Comparison of ENCODE assay signal across 12 mouse cellular contexts in the genomic region with DNA sequence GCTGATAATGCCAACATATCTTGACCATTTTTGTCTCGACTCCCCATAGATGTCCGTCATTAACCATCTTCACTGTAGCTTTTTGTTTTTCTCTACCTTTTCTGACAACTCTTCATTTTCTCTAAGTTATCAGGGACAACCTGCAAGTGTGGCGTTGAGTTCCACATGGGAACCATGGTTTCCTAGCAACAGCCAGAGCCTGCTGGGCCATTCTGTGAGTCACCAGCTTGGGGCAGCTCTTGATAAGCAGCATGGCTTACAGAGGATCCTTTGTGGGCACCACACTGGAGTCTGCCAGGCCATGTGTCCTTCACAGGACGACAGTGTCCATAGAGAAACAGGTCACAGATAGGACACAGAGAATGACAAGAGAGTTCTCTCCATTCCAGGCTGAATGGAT.
A peak's percentile ranks its signal among the peaks of the same experiment; 100 is the strongest.
DNase-seq lines count a peak whose midpoint lies in the region; ATAC-seq and TF ChIP-seq lines count a peak whose summit lies in the region.
"Had no signal": no experiment of that assay in that cellular context is flagged by ENCODE, and none has a peak within 500 bp of the region (broad histone marks: within the 10 kb centered on the region; RNA-seq: fewer than 3 reads in every experiment).

No protein-coding gene starts in this region.

- no peaks in the 10 kb centered on the region for H3K36me3 ChIP-seq in forebrain, postnatal 0 days (ENCODE audit: insufficient read depth)
- no peaks in the 10 kb centered on the region for H3K36me3 ChIP-seq in forebrain, embryonic 15.5 days
- H3K36me3 ChIP-seq in midbrain, embryonic 11.5 days (ENCODE audit: control insufficient read depth, insufficient read depth, low read length): no peaks in the 10 kb centered on the region
- no peaks in the 10 kb centered on the region for H3K36me3 ChIP-seq in midbrain, embryonic 13.5 days
- H3K36me3 ChIP-seq: liver, embryonic 13.5 days had no signal

- no peak for TF ChIP-seq CTCF in forebrain, postnatal 0 days (IDR thresholded peaks at IDR 0.05; ENCODE audit: low read depth)
- TF ChIP-seq CTCF in cerebellum, adult 2 months (IDR thresholded peaks at IDR 0.05; ENCODE audit: borderline replicate concordance, insufficient read depth, low read depth, low read length): no peak

- no peak overlapping the region for H3K4me3 ChIP-seq in forebrain, postnatal 0 days (ENCODE audit: low read depth, low read length)
- H3K4me3 ChIP-seq in forebrain, embryonic 15.5 days: no peak overlapping the region
- H3K4me3 ChIP-seq in midbrain, embryonic 11.5 days (ENCODE audit: low read depth, low read length): no peak overlapping the region
- no peak overlapping the region for H3K4me3 ChIP-seq in midbrain, embryonic 13.5 days (replicated peaks)
- H3K4me3 ChIP-seq in cerebellum, adult 2 months (replicated peaks; ENCODE audit: insufficient read depth, low read depth, low read length): no peak overlapping the region
- H3K4me3 ChIP-seq: liver, embryonic 13.5 days; myocyte had no signal

- ATAC-seq in forebrain, postnatal 0 days: peak; percentile 38
- ATAC-seq in forebrain, embryonic 15.5 days (replicated peaks): no peak
- no peak for ATAC-seq in midbrain, embryonic 11.5 days (ENCODE audit: low FRiP score)
- no peak for ATAC-seq in midbrain, embryonic 13.5 days

- no peaks in the 10 kb centered on the region for H3K9me3 ChIP-seq in forebrain, postnatal 0 days (ENCODE audit: low read length)
- H3K9me3 ChIP-seq in forebrain, embryonic 15.5 days: no peaks in the 10 kb centered on the region
- no peaks in the 10 kb centered on the region for H3K9me3 ChIP-seq in midbrain, embryonic 11.5 days (ENCODE audit: control insufficient read depth, low read length)
- H3K9me3 ChIP-seq in midbrain, embryonic 13.5 days: no peaks in the 10 kb centered on the region
- H3K9me3 ChIP-seq: liver, embryonic 13.5 days had no signal

- intact Hi-C loops in left cerebral cortex, postnatal 4 days (cut with DNase I): loop anchor here (10.0 kb wide), 1 partner anchor 125 kb away; a partner anchor contains a TSS

- H3K4me2 ChIP-seq in forebrain, postnatal 0 days (ENCODE audit: low read depth): no peak overlapping the region
- no peak overlapping the region for H3K4me2 ChIP-seq in forebrain, embryonic 15.5 days (replicated peaks)
- no peak overlapping the region for H3K4me2 ChIP-seq in midbrain, embryonic 11.5 days
- H3K4me2 ChIP-seq in midbrain, embryonic 13.5 days (replicated peaks): no peak overlapping the region
- H3K4me2 ChIP-seq: liver, embryonic 13.5 days had no signal

- no peaks in the 10 kb centered on the region for H3K27me3 ChIP-seq in forebrain, postnatal 0 days (ENCODE audit: insufficient read depth, low read length)
- H3K27me3 ChIP-seq in forebrain, embryonic 15.5 days: no peaks in the 10 kb centered on the region
- no peaks in the 10 kb centered on the region for H3K27me3 ChIP-seq in midbrain, embryonic 11.5 days (ENCODE audit: control insufficient read depth, insufficient read depth, low read length)
- H3K27me3 ChIP-seq in midbrain, embryonic 13.5 days: no peaks in the 10 kb centered on the region
- H3K27me3 ChIP-seq in cerebellum, adult 2 months (ENCODE audit: control insufficient read depth, insufficient read depth, low read length): no peaks in the 10 kb centered on the region
- H3K27me3 ChIP-seq: liver, embryonic 13.5 days had no signal

- DNase-seq in forebrain, postnatal 0 days: peak; percentile 57
- DNase-seq in midbrain, embryonic 11.5 days (ENCODE audit: low spot score, missing footprints): peak; percentile 69
- DNase-seq in cerebellum, adult 2 months: peak; percentile 42 to 72
- peak; percentile 69 for DNase-seq in left cerebral cortex, postnatal 4 days
- no peak for DNase-seq in kidney, adult 18-20 months
- no peak for DNase-seq in urinary bladder, adult 18-20 months (ENCODE audit: low spot score in 2 of 2)
- DNase-seq: B cell, adult 2 months; liver, embryonic 13.5 days had no signal

- no peak for TF ChIP-seq POLR2A in cerebellum, adult 2 months (IDR thresholded peaks at IDR 0.05; ENCODE audit: borderline replicate concordance, insufficient read depth, low read length)

- H3K27ac ChIP-seq in forebrain, postnatal 0 days (ENCODE audit: low read depth, low read length): peak overlapping the region; percentile 76
- no peak overlapping the region for H3K27ac ChIP-seq in forebrain, embryonic 15.5 days (replicated peaks)
- H3K27ac ChIP-seq in midbrain, embryonic 11.5 days (ENCODE audit: low read depth, low read length): no peak overlapping the region
- no peak overlapping the region for H3K27ac ChIP-seq in midbrain, embryonic 13.5 days
- H3K27ac ChIP-seq in cerebellum, adult 2 months (ENCODE audit: insufficient read depth, low read length): no peak overlapping the region
- H3K27ac ChIP-seq: kidney, postnatal 0 days; liver, embryonic 13.5 days had no signal

- 53% methylated on average over 4 of the region's 4 CpGs for WGBS in forebrain, postnatal 0 days
- 61% methylated on average over 4 of the region's 4 CpGs for WGBS in forebrain, embryonic 15.5 days
- 68% methylated on average over 4 of the region's 4 CpGs for WGBS in midbrain, embryonic 11.5 days
- WGBS in midbrain, embryonic 13.5 days: 60% methylated on average over 4 of the region's 4 CpGs
- WGBS in cerebellum, adult 2 months: 49% methylated on average over 4 of the region's 4 CpGs

- H3K9ac ChIP-seq in forebrain, postnatal 0 days: no peak overlapping the region
- no peak overlapping the region for H3K9ac ChIP-seq in forebrain, embryonic 15.5 days (replicated peaks)
- no peak overlapping the region for H3K9ac ChIP-seq in midbrain, embryonic 11.5 days (ENCODE audit: low read length)
- no peak overlapping the region for H3K9ac ChIP-seq in midbrain, embryonic 13.5 days (replicated peaks)
- H3K9ac ChIP-seq: liver, embryonic 13.5 days had no signal

- H3K4me1 ChIP-seq in forebrain, postnatal 0 days (ENCODE audit: insufficient read depth): peaks cover 12% of the 10 kb centered on the region
- peaks cover 26% of the 10 kb centered on the region for H3K4me1 ChIP-seq in forebrain, embryonic 15.5 days
- no peaks in the 10 kb centered on the region for H3K4me1 ChIP-seq in midbrain, embryonic 11.5 days (ENCODE audit: control insufficient read depth, insufficient read depth, low read length)
- peaks cover 14% of the 10 kb centered on the region for H3K4me1 ChIP-seq in midbrain, embryonic 13.5 days (replicated peaks)
- H3K4me1 ChIP-seq in cerebellum, adult 2 months (ENCODE audit: control insufficient read depth, insufficient read depth, low read length): peaks cover 12% of the 10 kb centered on the region; the same call in 1 of the 2 replicates
- H3K4me1 ChIP-seq: liver, embryonic 13.5 days had no signal

Comparison
In these comparisons a context has a peak if more than half of its experiments do, and no peak if none do; other contexts are left out.
1. DNase-seq: peak in forebrain, postnatal 0 days (single experiment), midbrain, embryonic 11.5 days (single experiment), cerebellum, adult 2 months (2 of 2) and left cerebral cortex, postnatal 4 days (single experiment); none in kidney, adult 18-20 months (single experiment) and urinary bladder, adult 18-20 months (0 of 2).